Mouse (Mus musculus) olfactory bulb, adult 2 months (tissue): ENCODE data around the gene Ces1c.

ENCODE experiments used
- CTCF ChIP-seq: fragments of 200-500 bp; IDR thresholded peaks from 2 replicates; pipeline ENCODE4 v1.5.1; 2012; ENCODE audit warnings: low read depth, mild to moderate bottlenecking, low read length, moderate library complexity; ENCODE audit not compliant: insufficient read depth
- POLR2A ChIP-seq: fragments of 200-500 bp; IDR thresholded peaks from 2 replicates; pipeline ENCODE4 v1.6.1; 2012; ENCODE audit warnings: mild to moderate bottlenecking, low read depth, low read length, moderate library complexity; ENCODE audit not compliant: insufficient read depth

DNA sequence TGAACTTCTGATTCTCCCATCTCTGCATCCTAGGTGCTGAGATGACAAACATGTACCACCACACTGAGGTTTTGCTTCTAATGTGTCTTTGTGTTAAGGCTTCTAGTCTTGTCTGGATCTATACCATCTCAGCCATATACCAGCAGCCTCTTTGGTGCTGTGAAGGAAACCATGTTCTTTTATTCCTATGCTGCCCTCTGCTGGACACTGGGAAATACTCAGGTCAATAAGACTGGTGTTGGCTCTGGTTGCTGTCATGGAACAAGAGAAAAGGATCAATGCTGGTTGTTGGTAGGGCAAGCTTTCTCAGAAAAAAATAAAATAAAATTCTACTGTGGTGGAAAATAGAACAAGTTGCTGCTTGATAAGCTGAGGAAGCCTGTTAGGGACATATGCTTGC lies 35.7 kb downstream of the Ces1c start:
- no peak for TF ChIP-seq CTCF
- TF ChIP-seq POLR2A: no peak
